Mouse (Mus musculus) layer of hippocampus, adult 18-20 months (tissue): ENCODE results near the gene Gtf2h4. TPM values are rescaled to one million over a fixed set of nuclear protein-coding genes. Genes with fewer than 3 reads are reported as not detected.

Experiments
- DNase-seq, 2 experiments: peaks; one replicate each; pipeline ENCODE4 v3.0.0; 2022; ENCODE audit warnings: low spot score in 2 of 2
- total RNA-seq, 2 experiments: library from RNA; stranded (reverse); gene quantifications; 2 replicates each; pipeline ENCODE4 v1.2.3; 2021

Gene Gtf2h4
- total RNA-seq, 2 experiments from 2014 or later: 33.3 to 34.5 TPM

DNA sequence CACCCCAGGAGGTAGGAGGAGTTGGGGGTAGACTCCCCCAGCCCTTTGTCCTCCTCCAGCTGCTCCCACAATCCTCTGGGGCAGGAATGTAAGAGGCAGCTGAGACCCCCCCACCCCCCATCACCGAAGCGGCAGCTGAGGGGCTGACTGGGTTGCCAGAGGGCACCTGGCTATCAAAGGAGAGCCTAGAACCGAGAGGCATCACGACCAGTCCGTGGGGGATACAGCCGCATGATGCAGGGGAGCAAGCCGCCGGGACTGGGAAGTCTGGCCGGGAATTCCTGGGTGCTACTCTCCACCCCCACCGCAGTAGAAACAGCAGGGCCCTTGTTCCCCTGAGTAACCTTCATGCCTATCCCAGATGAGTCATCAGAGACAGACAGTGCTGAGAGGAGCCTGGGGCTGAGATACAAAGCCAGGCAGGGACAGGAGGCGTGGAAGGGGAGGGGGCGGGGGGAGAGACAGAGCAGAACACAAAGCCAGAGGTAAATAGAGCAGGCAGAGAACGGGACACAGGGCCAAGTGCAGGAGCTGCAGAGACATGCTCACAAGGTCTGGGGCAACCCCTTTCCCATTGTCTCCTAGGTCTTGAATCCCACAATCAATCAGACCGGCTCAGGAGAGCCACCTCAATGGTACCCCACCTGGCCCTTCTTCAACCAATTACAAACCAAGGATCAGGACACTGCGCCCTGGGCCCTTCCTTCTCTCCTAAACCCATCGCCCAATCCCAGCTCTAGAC is 24.4 kb upstream of the Gtf2h4 start:
- DNase-seq: peak in 1 of 2 experiments; percentile 77

DNA sequence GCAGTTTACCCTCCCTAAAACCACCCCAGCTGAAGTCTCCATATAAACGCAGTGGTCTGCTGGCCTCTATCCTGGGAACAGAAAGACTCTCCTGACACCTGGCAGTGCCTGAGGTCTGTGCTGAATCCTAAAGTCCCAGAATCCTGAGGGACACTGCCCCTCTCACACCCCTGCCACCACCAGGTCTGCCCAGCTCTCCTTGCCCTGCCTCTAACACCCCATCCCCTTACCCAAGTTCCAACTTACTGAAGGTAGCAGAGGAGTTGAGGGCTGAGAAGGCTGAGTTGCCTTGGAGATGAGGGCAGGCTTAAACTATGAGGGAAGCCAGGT is 23.9 kb upstream of the Gtf2h4 start:
- no peak for DNase-seq

GRCm38 (mm10) chr17:35696691-35697090 is 23.2 kb upstream of the Gtf2h4 start:
- DNase-seq: no peak

DNA sequence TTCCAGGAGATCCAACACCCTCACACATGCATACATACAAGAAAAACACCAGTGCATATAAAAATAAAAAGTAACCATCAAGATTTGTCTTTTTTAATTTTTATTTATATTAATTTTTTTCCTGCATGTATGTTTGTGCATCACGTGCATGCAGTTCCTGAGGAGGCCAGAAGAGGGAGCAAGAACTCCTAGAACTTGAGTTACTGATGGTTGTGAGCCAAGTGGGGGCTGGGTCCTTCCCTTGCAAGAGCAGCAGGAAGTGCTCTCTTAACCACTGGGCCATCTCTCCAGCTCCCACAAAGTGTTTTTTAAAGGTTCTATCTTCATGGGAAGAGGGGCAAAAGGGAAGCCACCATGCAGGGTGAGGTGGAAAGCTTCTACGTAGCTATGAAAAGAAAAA is 21.8 kb upstream of the Gtf2h4 start:
- DNase-seq: peak in 1 of 2 experiments; percentile 44

- no peak for DNase-seq
These were observed 20.4 kb upstream of the Gtf2h4 start for GRCm38 (mm10) chr17:35693906-35694305.

GRCm38 (mm10) chr17:35692368-35692767 is 18.8 kb upstream of the Gtf2h4 start:
- no peak for DNase-seq

DNA sequence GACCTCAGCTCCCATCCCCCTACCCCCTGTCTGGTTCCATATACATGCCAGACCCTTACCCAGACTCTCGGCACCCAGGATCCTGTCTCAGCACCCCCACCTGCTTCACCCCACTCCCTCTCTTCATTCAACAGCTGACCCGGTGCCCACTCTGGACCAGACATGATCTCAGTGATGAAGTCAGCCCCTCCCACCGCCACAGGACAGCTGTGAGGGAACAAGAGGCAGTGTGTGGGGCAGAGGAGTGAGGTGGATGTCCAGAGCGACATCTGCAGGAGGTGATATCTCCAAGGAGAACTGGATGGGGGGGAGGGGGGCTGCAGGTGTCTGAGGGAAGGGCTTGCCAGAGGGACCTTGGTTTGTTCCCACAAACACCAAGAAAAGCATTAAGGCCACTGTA is 18.3 kb upstream of the Gtf2h4 start:
- DNase-seq: no peak

DNA sequence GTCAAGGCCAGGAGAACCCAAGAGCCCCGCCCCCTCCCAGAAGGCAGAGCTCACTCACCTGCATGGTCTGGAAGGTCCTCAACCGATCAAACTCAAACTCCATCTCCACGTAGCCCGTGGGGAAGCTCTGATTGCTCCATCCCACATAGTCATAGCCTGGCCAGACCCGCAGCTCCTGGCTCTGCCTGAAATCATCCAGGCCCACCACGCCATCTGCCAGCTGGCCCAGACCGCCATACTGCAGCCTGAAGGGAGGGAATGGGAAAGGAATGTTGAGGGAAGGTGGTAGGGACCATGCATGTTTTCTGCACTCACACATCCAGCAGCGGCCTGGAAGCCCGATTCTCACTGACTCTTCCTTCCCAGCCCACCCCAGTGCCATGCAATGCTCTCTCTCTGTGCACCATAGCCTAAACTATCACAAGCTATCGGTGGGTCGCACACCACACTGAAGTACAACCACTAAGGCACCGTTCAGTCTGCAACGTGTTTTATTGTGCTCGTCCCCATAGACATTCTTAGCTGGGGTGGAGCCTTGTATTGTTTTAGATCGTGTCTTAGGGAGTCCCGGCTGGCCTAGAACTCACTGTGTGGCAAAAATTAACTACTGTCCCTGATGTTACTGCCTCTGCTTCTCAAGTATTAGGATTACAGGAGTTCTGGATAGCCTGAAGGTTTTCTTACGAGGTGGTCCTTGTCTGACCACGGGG is 16.6 kb upstream of the Gtf2h4 start:
- no peak for DNase-seq

GRCm38 (mm10) chr17:35688347-35689175 is 15.0 kb upstream of the Gtf2h4 start:
- no peak for DNase-seq

- DNase-seq: no peak
These were observed 11.5 kb upstream of the Gtf2h4 start for GRCm38 (mm10) chr17:35685061-35685460.

GRCm38 (mm10) chr17:35681986-35682385 is 8.4 kb upstream of the Gtf2h4 start:
- DNase-seq: no peak

GRCm38 (mm10) chr17:35680591-35680990 is 7.1 kb upstream of the Gtf2h4 start:
- no peak for DNase-seq

- no peak for DNase-seq
These were observed 1.0 kb downstream of the Gtf2h4 start for GRCm38 (mm10) chr17:35672527-35672926.

DNA sequence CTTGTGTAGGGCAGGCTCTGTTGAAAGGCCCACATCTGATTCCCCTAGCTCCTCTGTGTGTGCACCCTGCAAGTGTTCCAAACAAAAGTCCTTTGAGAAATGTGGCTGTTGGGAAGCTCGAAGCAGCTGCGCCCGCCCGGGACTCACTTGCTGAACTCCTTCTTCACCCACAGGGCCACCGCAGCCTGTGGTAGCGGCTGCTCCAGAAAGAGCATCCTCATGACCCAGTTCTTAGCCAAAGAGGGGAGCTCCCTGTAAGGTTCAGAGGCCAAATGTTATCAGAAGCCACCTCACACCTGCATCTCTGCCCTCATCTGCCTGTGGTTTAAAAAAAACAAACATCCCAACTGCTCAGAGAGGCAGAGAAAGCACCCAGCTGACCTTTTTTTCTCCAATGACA is 1.7 kb downstream of the Gtf2h4 start:
- no peak for DNase-seq

GRCm38 (mm10) chr17:35669731-35670130 is 3.8 kb downstream of the Gtf2h4 start:
- no peak for DNase-seq

DNA sequence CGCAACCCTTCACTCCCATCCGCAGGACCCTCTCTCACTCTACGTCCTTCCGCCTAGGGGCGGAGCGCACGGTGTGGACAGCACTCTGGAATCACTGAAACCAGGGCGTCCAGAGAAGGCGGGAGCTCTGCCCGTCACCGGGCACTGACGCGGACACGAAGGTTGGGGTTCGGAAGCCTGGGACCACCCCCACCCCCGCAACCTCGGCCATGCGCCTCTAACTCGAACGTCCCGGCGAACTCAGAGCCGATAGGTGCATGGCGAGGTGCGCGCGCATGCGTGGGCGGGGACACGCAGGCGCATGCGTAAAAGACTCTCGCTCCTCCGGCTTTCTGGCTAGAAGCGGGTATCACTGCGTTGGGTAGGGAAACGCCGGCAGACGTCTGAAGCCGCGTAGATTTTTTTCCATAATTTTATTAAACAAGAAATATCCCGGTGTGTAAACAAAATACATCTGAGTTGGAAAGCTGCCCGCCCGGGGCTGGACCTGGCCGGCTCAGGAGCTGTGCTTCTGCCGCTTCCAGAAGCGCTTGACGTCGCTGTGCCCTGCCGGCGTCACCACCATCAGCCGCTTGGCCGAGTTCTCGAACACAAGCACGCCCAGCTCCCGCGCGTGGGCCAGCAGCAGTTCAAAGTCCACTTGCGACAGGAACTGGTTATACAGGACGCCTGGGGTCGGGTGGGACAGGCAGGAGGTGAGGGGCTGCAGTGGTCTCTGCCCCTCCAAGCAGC is 6.0 kb downstream of the Gtf2h4 start, which contains the start of gene Vars2:
TSS of gene Vars2 (minus strand) at position 259 of the 732 bp plus-strand sequence.
- peak; percentile 93 to 99 for DNase-seq

- no peak for DNase-seq
These were observed 6.7 kb downstream of the Gtf2h4 start for GRCm38 (mm10) chr17:35666851-35667256.

GRCm38 (mm10) chr17:35665957-35666515 is 7.5 kb downstream of the Gtf2h4 start:
- DNase-seq: peak in 1 of 2 experiments; percentile 25

DNA sequence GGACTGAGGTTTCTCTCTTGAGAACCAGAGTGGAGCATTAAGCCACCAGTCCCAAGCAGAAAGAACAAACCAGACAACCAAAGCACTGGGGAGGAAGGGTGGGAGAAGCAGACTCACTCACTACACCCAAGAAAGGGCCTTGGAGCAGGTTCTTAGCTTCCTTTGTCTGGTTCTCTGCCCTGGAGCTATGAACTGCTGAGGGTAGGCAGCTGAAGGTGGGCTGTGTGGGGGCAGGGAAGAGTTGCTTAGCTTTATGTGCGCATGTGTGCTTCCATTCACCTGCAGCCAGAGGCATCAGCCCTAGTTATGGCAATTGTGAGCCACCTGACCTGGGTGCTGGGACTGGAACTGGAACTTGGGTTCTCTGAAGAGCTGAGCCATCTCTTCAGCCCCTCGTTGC is 20.5 kb downstream of the Gtf2h4 start:
- DNase-seq: no peak

- no peak for DNase-seq
These were observed 24.1 kb downstream of the Gtf2h4 start for GRCm38 (mm10) chr17:35649429-35649828.
